Mouse (Mus musculus): Measurements from ENCODE around the gene Ehf. TPM values are rescaled to one million over a fixed set of nuclear protein-coding genes. Genes with fewer than 3 reads are reported as not detected.

Ehf gene
- polyA plus RNA-seq, 1 experiment from 2014 or later = 0.09 TPM

DNA sequence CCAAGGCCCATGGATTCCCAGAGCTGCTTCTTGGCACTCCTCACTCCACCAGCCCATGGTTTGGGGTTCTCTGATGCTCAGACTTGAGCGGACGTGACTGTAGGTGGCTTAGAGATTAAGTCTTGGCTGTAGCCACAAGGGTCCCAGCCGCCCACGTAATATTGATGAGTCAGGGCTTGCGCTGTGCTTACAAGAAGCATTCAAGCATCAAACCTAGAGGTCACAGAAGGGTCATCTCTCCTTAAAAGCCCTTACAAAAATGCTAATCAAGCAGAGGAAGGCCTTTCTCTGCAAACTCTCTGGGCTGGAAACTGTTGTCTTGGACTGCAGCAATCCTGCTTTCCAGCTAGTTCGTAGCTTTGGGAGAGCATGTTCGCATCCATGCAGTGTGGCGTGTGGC lies 88.2 kb downstream of the Ehf start:
- Histone ChIP-seq H3K9me3 (replicated peaks; ENCODE audit: control insufficient read depth, low read length) (no peaks in the 10 kb centered on the region), H3K27ac (ENCODE audit: low read depth, low read length) (no peak overlapping the region), H3K36me3 (ENCODE audit: control insufficient read depth, insufficient read depth, low read length) (no peaks in the 10 kb centered on the region), H3K4me3 (ENCODE audit: low read depth, low read length) (no peak overlapping the region), H3K4me1 (ENCODE audit: control insufficient read depth, insufficient read depth, low read length) (no peaks in the 10 kb centered on the region), H3K27me3 (replicated peaks; ENCODE audit: control insufficient read depth, insufficient read depth, low read length) (no peaks in the 10 kb centered on the region), H3K4me2 (ENCODE audit: low read length) (no peak overlapping the region), H3K9ac (ENCODE audit: low read length) (no peak overlapping the region)
- DNase-seq (ENCODE audit: low spot score) (no peak), ATAC-seq (no peak)
- WGBS = 45% methylated on average over 8 of the region's 8 CpGs

DNA sequence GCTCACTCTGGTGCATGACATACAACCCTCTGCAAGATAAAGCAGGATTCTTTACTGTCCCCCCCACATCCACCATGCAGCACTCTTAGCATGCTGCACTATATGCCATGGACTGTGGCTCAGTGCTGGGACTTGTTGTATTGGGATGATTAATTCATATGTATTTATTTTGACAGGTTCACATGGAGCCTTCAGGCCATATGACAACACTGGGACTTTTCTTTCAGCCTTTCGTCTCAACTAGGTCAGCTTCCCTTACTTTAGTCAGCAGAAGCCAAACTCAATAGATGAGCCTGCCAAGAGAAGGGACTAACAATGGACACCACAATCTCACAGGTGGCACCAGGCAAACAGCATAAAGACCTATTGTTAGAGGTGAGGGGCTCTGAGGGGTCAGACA lies 89.5 kb downstream of the Ehf start:
- H3K4me3 ChIP-seq (ENCODE audit: low read depth, low read length) = no peak overlapping the region
- no peak overlapping the region for H3K27ac ChIP-seq (ENCODE audit: low read depth, low read length)
- H3K36me3 ChIP-seq (ENCODE audit: control insufficient read depth, insufficient read depth, low read length) = no peaks in the 10 kb centered on the region
- 33% methylated on average over 1 of the region's 1 CpGs for WGBS
- no peaks in the 10 kb centered on the region for H3K27me3 ChIP-seq (replicated peaks; ENCODE audit: control insufficient read depth, insufficient read depth, low read length)
- ATAC-seq = no peak
- H3K4me1 ChIP-seq (ENCODE audit: control insufficient read depth, insufficient read depth, low read length) = no peaks in the 10 kb centered on the region
- no peak for DNase-seq (ENCODE audit: low spot score)
- H3K9me3 ChIP-seq (replicated peaks; ENCODE audit: control insufficient read depth, low read length) = no peaks in the 10 kb centered on the region
- no peak overlapping the region for H3K4me2 ChIP-seq (ENCODE audit: low read length)
- no peak overlapping the region for H3K9ac ChIP-seq (ENCODE audit: low read length)

Other genes starting within 250 kb of the Ehf start
- 63.8 and 67.5 TPM in 2 replicates for gene Pdhx, start 229.8 kb downstream of the Ehf start, polyA plus RNA-seq (2014; fragmentation: Nextera tagmentation; extraction: Ambion mirVana)
- gene Apip, start 229.6 kb downstream of the Ehf start, polyA plus RNA-seq (2014; fragmentation: Nextera tagmentation; extraction: Ambion mirVana) = 52.4 and 61.6 TPM in 2 replicates
- not detected in 2 replicates for gene Elf5, start 108.4 kb upstream of the Ehf start, polyA plus RNA-seq (2014; fragmentation: Nextera tagmentation; extraction: Ambion mirVana)
- 81.9 and 97.3 TPM in 2 replicates for gene Cat, start 181.9 kb upstream of the Ehf start, polyA plus RNA-seq (2014; fragmentation: Nextera tagmentation; extraction: Ambion mirVana)

All from forebrain, embryonic 14.5 days (tissue).